8 mouse cellular contexts compared by ENCODE assay signal in genomic region chr13:56601199-56601598, GRCm38 (mm10). TPM values are rescaled to one million over a fixed set of nuclear protein-coding genes. Genes with fewer than 3 reads are reported as not detected.
DNase-seq lines count a peak whose midpoint lies in the region; ATAC-seq lines count a peak whose summit lies in the region.

No protein-coding gene starts in this region.

- H3K9me3 ChIP-seq in midbrain, embryonic 14.5 days (ENCODE audit: control insufficient read depth, low read length): no peaks in the 10 kb centered on the region
- H3K9me3 ChIP-seq in midbrain, embryonic 16.5 days (replicated peaks; ENCODE audit: control insufficient read depth, low read length, poor library complexity, severe bottlenecking): no peaks in the 10 kb centered on the region
- H3K9me3 ChIP-seq in hindbrain, embryonic 16.5 days (ENCODE audit: control insufficient read depth, low read length): no peaks in the 10 kb centered on the region
- H3K9me3 ChIP-seq in stomach, embryonic 16.5 days (replicated peaks; ENCODE audit: control insufficient read depth, low read length): no peaks in the 10 kb centered on the region

- 0 out of 2 replicates have a peak, but pooled peaks cover 4% of the 10 kb centered on the region for H3K4me1 ChIP-seq in midbrain, embryonic 14.5 days (ENCODE audit: control insufficient read depth, insufficient read depth, low read length)
- peaks cover 8% of the 10 kb centered on the region for H3K4me1 ChIP-seq in midbrain, embryonic 16.5 days (ENCODE audit: control insufficient read depth, insufficient read depth, low read length)
- peaks cover 11% of the 10 kb centered on the region for H3K4me1 ChIP-seq in hindbrain, embryonic 16.5 days (ENCODE audit: control insufficient read depth, insufficient read depth, low read depth, low read length)
- peaks cover 44% of the 10 kb centered on the region for H3K4me1 ChIP-seq in stomach, embryonic 16.5 days (ENCODE audit: control insufficient read depth, insufficient read depth, low read length)

- no peak overlapping the region for H3K9ac ChIP-seq in midbrain, embryonic 14.5 days (replicated peaks; ENCODE audit: low read length)
- no peak overlapping the region for H3K9ac ChIP-seq in midbrain, embryonic 16.5 days (ENCODE audit: low read depth, low read length)
- H3K9ac ChIP-seq in hindbrain, embryonic 16.5 days (ENCODE audit: low read depth, low read length): no peak overlapping the region
- no peak overlapping the region for H3K9ac ChIP-seq in stomach, embryonic 16.5 days (ENCODE audit: low read length)

- no peaks in the 10 kb centered on the region for H3K27me3 ChIP-seq in midbrain, embryonic 14.5 days (ENCODE audit: control insufficient read depth, insufficient read depth, low read length)
- no peaks in the 10 kb centered on the region for H3K27me3 ChIP-seq in midbrain, embryonic 16.5 days (ENCODE audit: control insufficient read depth, insufficient read depth, low read depth, low read length)
- H3K27me3 ChIP-seq in hindbrain, embryonic 16.5 days (replicated peaks; ENCODE audit: control insufficient read depth, insufficient read depth, low read length): no peaks in the 10 kb centered on the region; the same call in 1 of the 2 replicates
- no peaks in the 10 kb centered on the region for H3K27me3 ChIP-seq in stomach, embryonic 16.5 days (ENCODE audit: control insufficient read depth, insufficient read depth, low read length)

- DNase-seq in midbrain, embryonic 14.5 days: peak; percentile 29
- peak; percentile 48 for DNase-seq in gastrocnemius, adult 18-20 months (ENCODE audit: low spot score)
- no peak for DNase-seq in cerebellum, adult 8-10 months
- no peak for DNase-seq in cerebellum, adult 18-20 months
- no peak for DNase-seq in frontal cortex, postnatal 25 days (ENCODE audit: low spot score in 2 of 2)

- H3K36me3 ChIP-seq in midbrain, embryonic 14.5 days (ENCODE audit: control insufficient read depth, insufficient read depth, low read length): no peaks in the 10 kb centered on the region
- H3K36me3 ChIP-seq in midbrain, embryonic 16.5 days (ENCODE audit: control insufficient read depth, insufficient read depth, low read length): no peaks in the 10 kb centered on the region
- H3K36me3 ChIP-seq in hindbrain, embryonic 16.5 days (ENCODE audit: control insufficient read depth, insufficient read depth, low read length): no peaks in the 10 kb centered on the region
- H3K36me3 ChIP-seq in stomach, embryonic 16.5 days (ENCODE audit: control insufficient read depth, insufficient read depth, low read length): no peaks in the 10 kb centered on the region

- H3K4me2 ChIP-seq in midbrain, embryonic 14.5 days (ENCODE audit: low read length): no peak overlapping the region
- no peak overlapping the region for H3K4me2 ChIP-seq in midbrain, embryonic 16.5 days (ENCODE audit: low read length)
- H3K4me2 ChIP-seq in hindbrain, embryonic 16.5 days (ENCODE audit: low read length): no peak overlapping the region
- no peak overlapping the region for H3K4me2 ChIP-seq in stomach, embryonic 16.5 days (ENCODE audit: low read depth, low read length)

- H3K4me3 ChIP-seq in midbrain, embryonic 14.5 days (replicated peaks; ENCODE audit: low read depth, low read length): no peak overlapping the region
- no peak overlapping the region for H3K4me3 ChIP-seq in midbrain, embryonic 16.5 days (ENCODE audit: low read depth, low read length)
- H3K4me3 ChIP-seq in hindbrain, embryonic 16.5 days (ENCODE audit: low read length): no peak overlapping the region
- H3K4me3 ChIP-seq in stomach, embryonic 16.5 days (replicated peaks; ENCODE audit: low read length): no peak overlapping the region

- 38% methylated on average over 11 of the region's 11 CpGs for WGBS in midbrain, embryonic 14.5 days
- 41% methylated on average over 11 of the region's 11 CpGs for WGBS in midbrain, embryonic 16.5 days
- 25% methylated on average over 11 of the region's 11 CpGs for WGBS in hindbrain, embryonic 16.5 days
- 22% methylated on average over 11 of the region's 11 CpGs for WGBS in stomach, embryonic 16.5 days

- ATAC-seq in midbrain, embryonic 14.5 days (ENCODE audit: low FRiP score, low TSS enrichment): no peak
- ATAC-seq in midbrain, embryonic 16.5 days: no peak
- ATAC-seq in hindbrain, embryonic 16.5 days: peak; percentile 40; the same call in 1 of the 2 replicates
- peak; percentile 83 for ATAC-seq in stomach, embryonic 16.5 days (ENCODE audit: insufficient read depth, low FRiP score)

- H3K27ac ChIP-seq in midbrain, embryonic 14.5 days (replicated peaks; ENCODE audit: low read depth, low read length): no peak overlapping the region
- no peak overlapping the region for H3K27ac ChIP-seq in midbrain, embryonic 16.5 days (ENCODE audit: low read length)
- H3K27ac ChIP-seq in hindbrain, embryonic 16.5 days (ENCODE audit: low read depth, low read length): no peak overlapping the region
- peak overlapping the region; percentile 90 for H3K27ac ChIP-seq in stomach, embryonic 16.5 days (ENCODE audit: low read length)

RNA-seq across cellular contexts. Expression of gene Tgfbi, which starts 8.1 kb away (rescaled TPM):
- 0.63 and 2.7 TPM in 2 replicates for polyA plus RNA-seq in midbrain, embryonic 14.5 days (2014; fragmentation: Nextera tagmentation; extraction: Ambion mirVana)
- polyA plus RNA-seq in midbrain, embryonic 16.5 days (2015; fragmentation: Nextera tagmentation; extraction: Ambion mirVana): 2.9 and 4.1 TPM in 2 replicates
- 10 to 100 TPM; 13.4 to 17.6 TPM for total RNA-seq in gastrocnemius, adult 18-20 months (2021)
- polyA plus RNA-seq in hindbrain, embryonic 16.5 days (2015; fragmentation: Nextera tagmentation; extraction: Ambion mirVana): 6.3 and 7.9 TPM in 2 replicates
- polyA plus RNA-seq in stomach, embryonic 16.5 days (2015; fragmentation: Nextera tagmentation; extraction: Ambion mirVana): 180 and 191 TPM in 2 replicates

RNA-seq across cellular contexts. Expression of gene Lect2, which starts 52.9 kb away (rescaled TPM):
- polyA plus RNA-seq in midbrain, embryonic 14.5 days (2014; fragmentation: Nextera tagmentation; extraction: Ambion mirVana): not detected in 2 replicates
- polyA plus RNA-seq in midbrain, embryonic 16.5 days (2015; fragmentation: Nextera tagmentation; extraction: Ambion mirVana): not detected in 2 replicates
- not detected for total RNA-seq in gastrocnemius, adult 18-20 months (2021)
- polyA plus RNA-seq in hindbrain, embryonic 16.5 days (2015; fragmentation: Nextera tagmentation; extraction: Ambion mirVana): not detected in 2 replicates
- 2.6 and 5.8 TPM in 2 replicates for polyA plus RNA-seq in stomach, embryonic 16.5 days (2015; fragmentation: Nextera tagmentation; extraction: Ambion mirVana)

Comparison
In these comparisons a context has a peak if more than half of its experiments do, and no peak if none do; other contexts are left out.
1. ATAC-seq: peak in hindbrain, embryonic 16.5 days (single experiment) and stomach, embryonic 16.5 days (single experiment); none in midbrain, embryonic 14.5 days (single experiment) and midbrain, embryonic 16.5 days (single experiment).
2. DNase-seq: peak in midbrain, embryonic 14.5 days (single experiment) and gastrocnemius, adult 18-20 months (single experiment); none in cerebellum, adult 8-10 months (single experiment), cerebellum, adult 18-20 months (0 of 2) and frontal cortex, postnatal 25 days (0 of 2).
3. RNA of gene Tgfbi, which starts 8.1 kb away (polyA plus RNA-seq): 180 to 191 TPM in stomach, embryonic 16.5 days; 6.3 to 7.9 TPM in hindbrain, embryonic 16.5 days, 2.9 to 4.1 TPM in midbrain, embryonic 16.5 days and 0.63 to 2.7 TPM in midbrain, embryonic 14.5 days; every median in the first group is over 10 times any median in the second.